Mouse (Mus musculus) midbrain, embryonic 14.5 days (tissue): ENCODE results near the gene Zfp750. TPM values are rescaled to one million over a fixed set of nuclear protein-coding genes. Genes with fewer than 3 reads are reported as not detected.
A peak's percentile ranks its signal among the peaks of the same experiment; 100 is the strongest.

Experiments used
- ATAC-seq: fragments of 200-750 bp; cut with Nextera tagmentation; 2 replicates; pipeline ENCODE4 v1.8.0; 2017; ENCODE audit warnings: moderate number of reproducible peaks, moderate library complexity; ENCODE audit not compliant: low FRiP score, low TSS enrichment
- DNase-seq: peaks from one replicate; pipeline ENCODE4 v3.0.0-alpha.2; 2015
- H3K27ac ChIP-seq: fragments of 300-500 bp; sonication (generic); replicated peaks from 2 replicates; pipeline ENCODE4 v1.5.1; 2014; ENCODE audit warnings: mild to moderate bottlenecking, low read depth, low read length, moderate library complexity
- H3K27me3 ChIP-seq: fragments of 300-500 bp; sonication (generic); 2 replicates; pipeline ENCODE4 v1.6.1; 2014; ENCODE audit warnings: low read length, control low read depth, mixed read lengths; ENCODE audit not compliant: control insufficient read depth, insufficient read depth
- H3K36me3 ChIP-seq: fragments of 300-500 bp; sonication (generic); 2 replicates; pipeline ENCODE4 v1.6.1; 2014; ENCODE audit warnings: low read length, control low read depth; ENCODE audit not compliant: control insufficient read depth, insufficient read depth
- H3K4me1 ChIP-seq: fragments of 300-500 bp; sonication (generic); 2 replicates; pipeline ENCODE4 v1.6.1; 2014; ENCODE audit warnings: mild to moderate bottlenecking, antibody characterized with exemption, low read length, control low read depth; ENCODE audit not compliant: control insufficient read depth, insufficient read depth
- H3K4me2 ChIP-seq: fragments of 300-500 bp; sonication (generic); 2 replicates; pipeline ENCODE4 v1.6.1; 2014; ENCODE audit warnings: mild to moderate bottlenecking, low read length, moderate library complexity
- H3K4me3 ChIP-seq: fragments of 300-500 bp; sonication (generic); replicated peaks from 2 replicates; pipeline ENCODE4 v1.5.1; 2014; ENCODE audit warnings: low read depth, low read length
- H3K9ac ChIP-seq: fragments of 300-500 bp; sonication (generic); replicated peaks from 2 replicates; pipeline ENCODE4 v1.6.1; 2014; ENCODE audit warnings: mild to moderate bottlenecking, low read length, moderate library complexity
- H3K9me3 ChIP-seq: fragments of 300-500 bp; sonication (generic); 2 replicates; pipeline ENCODE4 v1.6.1; 2016; ENCODE audit warnings: low read length, control low read depth, mixed read lengths; ENCODE audit not compliant: control insufficient read depth
- WGBS: fragments of 180-500 bp; shearing (Covaris S2); extraction: QIAGEN DNeasy Blood & Tissue Kit; methylation state at CpG from one replicate; pipeline ENCODE4 v1.1.7; 2014; 5-methylcytosine and 5-hydroxymethylcytosine counted together
- polyA plus RNA-seq: library from polyadenylated mRNA; unstranded; fragments of >200 nt; fragmentation: Nextera tagmentation; extraction: Ambion mirVana; gene quantifications from 2 replicates; pipeline ENCODE4 v1.2.1, GENCODE M21; 2014

Gene Zfp750
- polyA plus RNA-seq, 1 experiment from 2014 or later: 0.12 TPM

- peaks cover 19% of the 10 kb centered on the region for H3K4me1 ChIP-seq
- H3K9ac ChIP-seq: no peak overlapping the region
- peaks cover 4% of the 10 kb centered on the region; the same call in 1 of the 2 replicates for H3K36me3 ChIP-seq
- no peak for ATAC-seq
- H3K27me3 ChIP-seq: no peaks in the 10 kb centered on the region
- H3K9me3 ChIP-seq: no peaks in the 10 kb centered on the region
- no peak overlapping the region for H3K4me2 ChIP-seq
- DNase-seq: peak; percentile 4
- 92% methylated on average over 7 of the region's 7 CpGs for WGBS
- H3K27ac ChIP-seq: no peak overlapping the region
- H3K4me3 ChIP-seq: no peak overlapping the region
These were observed 33.8 kb upstream of the Zfp750 start for GRCm38 (mm10) chr11:121552846-121553457.

- H3K4me1 ChIP-seq: peaks cover 19% of the 10 kb centered on the region
- no peak for ATAC-seq
- no peaks in the 10 kb centered on the region for H3K9me3 ChIP-seq
- H3K27ac ChIP-seq: no peak overlapping the region
- H3K27me3 ChIP-seq: no peaks in the 10 kb centered on the region
- DNase-seq: peak; percentile 43
- no peak overlapping the region for H3K4me3 ChIP-seq
- H3K9ac ChIP-seq: no peak overlapping the region
- WGBS: 69% methylated on average over 4 of the region's 4 CpGs
- no peaks in the 10 kb centered on the region for H3K36me3 ChIP-seq
- H3K4me2 ChIP-seq: no peak overlapping the region
These were observed 33.0 kb upstream of the Zfp750 start for GRCm38 (mm10) chr11:121552167-121552566.

GRCm38 (mm10) chr11:121551206-121551799, 32.2 kb upstream of the Zfp750 start:
- no peak for ATAC-seq
- H3K27ac ChIP-seq: 0 out of 2 replicates have a peak overlapping the region, but pooled peaks have one; percentile 52
- H3K36me3 ChIP-seq: no peaks in the 10 kb centered on the region
- no peaks in the 10 kb centered on the region for H3K9me3 ChIP-seq
- no peaks in the 10 kb centered on the region for H3K27me3 ChIP-seq
- no peak overlapping the region for H3K9ac ChIP-seq
- no peak overlapping the region for H3K4me3 ChIP-seq
- H3K4me2 ChIP-seq: no peak overlapping the region
- WGBS: 92% methylated on average over 5 of the region's 5 CpGs
- no peak for DNase-seq
- peaks cover 19% of the 10 kb centered on the region for H3K4me1 ChIP-seq

- H3K9me3 ChIP-seq: no peaks in the 10 kb centered on the region
- 56% methylated on average over 17 of the region's 17 CpGs for WGBS
- no peaks in the 10 kb centered on the region for H3K27me3 ChIP-seq
- DNase-seq (peak; percentile 32), ATAC-seq (no peak)
- no peak overlapping the region for H3K4me3 ChIP-seq
- peaks cover 19% of the 10 kb centered on the region for H3K4me1 ChIP-seq
- H3K27ac ChIP-seq: peak overlapping the region; percentile 52; the same call in 1 of the 2 replicates
- H3K9ac ChIP-seq: no peak overlapping the region
- H3K36me3 ChIP-seq: no peaks in the 10 kb centered on the region
- no peak overlapping the region for H3K4me2 ChIP-seq
These were observed 30.9 kb upstream of the Zfp750 start for GRCm38 (mm10) chr11:121549843-121550647.

GRCm38 (mm10) chr11:121548996-121549842, 30.1 kb upstream of the Zfp750 start:
- Histone ChIP-seq H3K4me2 (no peak overlapping the region), H3K9me3 (no peaks in the 10 kb centered on the region), H3K4me1 (peaks cover 19% of the 10 kb centered on the region), H3K4me3 (no peak overlapping the region), H3K27ac (peak overlapping the region; percentile 52; the same call in 1 of the 2 replicates), H3K9ac (no peak overlapping the region), H3K27me3 (no peaks in the 10 kb centered on the region), H3K36me3 (no peaks in the 10 kb centered on the region)
- WGBS: 54% methylated on average over 12 of the region's 12 CpGs
- ATAC-seq: no peak
- DNase-seq: peak; percentile 71

- Histone ChIP-seq H3K4me2 (no peak overlapping the region), H3K4me1 (peaks cover 19% of the 10 kb centered on the region), H3K36me3 (peaks cover 5% of the 10 kb centered on the region; the same call in 1 of the 2 replicates), H3K9me3 (no peaks in the 10 kb centered on the region), H3K4me3 (no peak overlapping the region), H3K27ac (no peak overlapping the region), H3K9ac (no peak overlapping the region), H3K27me3 (no peaks in the 10 kb centered on the region)
- 98% methylated on average over 4 of the region's 4 CpGs for WGBS
- DNase-seq (no peak), ATAC-seq (no peak)
These were observed 28.8 kb upstream of the Zfp750 start for GRCm38 (mm10) chr11:121547925-121548324.

- ATAC-seq (no peak), DNase-seq (no peak)
- no peak overlapping the region for H3K27ac ChIP-seq
- no peak overlapping the region for H3K9ac ChIP-seq
- peaks cover 12% of the 10 kb centered on the region for H3K36me3 ChIP-seq
- H3K9me3 ChIP-seq: no peaks in the 10 kb centered on the region
- WGBS: 95% methylated on average over 5 of the region's 5 CpGs
- H3K4me3 ChIP-seq: no peak overlapping the region
- H3K27me3 ChIP-seq: no peaks in the 10 kb centered on the region
- peaks cover 19% of the 10 kb centered on the region for H3K4me1 ChIP-seq
- H3K4me2 ChIP-seq: no peak overlapping the region
These were observed 28.1 kb upstream of the Zfp750 start for GRCm38 (mm10) chr11:121547234-121547633.

- no peak for DNase-seq
- H3K4me3 ChIP-seq: no peak overlapping the region
- no peak overlapping the region for H3K4me2 ChIP-seq
- H3K4me1 ChIP-seq: peaks cover 17% of the 10 kb centered on the region
- 89% methylated on average over 3 of the region's 3 CpGs for WGBS
- H3K36me3 ChIP-seq: peaks cover 28% of the 10 kb centered on the region
- ATAC-seq: no peak
- no peak overlapping the region for H3K27ac ChIP-seq
- no peak overlapping the region for H3K9ac ChIP-seq
- no peaks in the 10 kb centered on the region for H3K9me3 ChIP-seq
- no peaks in the 10 kb centered on the region for H3K27me3 ChIP-seq
These were observed 26.4 kb upstream of the Zfp750 start for GRCm38 (mm10) chr11:121545398-121546034.
